Mouse (Mus musculus) bone marrow macrophage, adult 2 months (primary cell): ENCODE results near the gene Shisal2b. TPM values are rescaled to one million over a fixed set of nuclear protein-coding genes. Genes with fewer than 3 reads are reported as not detected.
A peak's percentile ranks its signal among the peaks of the same experiment; 100 is the strongest.
"Not testable (repeated sequence)": the region's sequence is repeated elsewhere in the genome, so short reads cannot be mapped to it uniquely, and the experiment has no call there.

ENCODE experiments used
- H3K27ac ChIP-seq: 2 replicates; pipeline ENCODE4 v1.5.1; 2012; ENCODE audit warnings: low read depth, low read length; ENCODE audit not compliant: insufficient read depth
- H3K4me1 ChIP-seq: 2 replicates; pipeline ENCODE4 v1.6.1; 2012; ENCODE audit warnings: low read length; ENCODE audit not compliant: control insufficient read depth, insufficient read depth
- H3K4me3 ChIP-seq: 2 replicates; pipeline ENCODE4 v1.5.1; 2012; ENCODE audit warnings: mild to moderate bottlenecking, low read length, moderate library complexity; ENCODE audit not compliant: insufficient read depth
- CTCF ChIP-seq: IDR thresholded peaks from 2 replicates; pipeline ENCODE4 v1.5.1; 2012; ENCODE audit warnings: low read depth, mild to moderate bottlenecking, low read length, moderate library complexity
- POLR2A ChIP-seq: IDR thresholded peaks from 2 replicates; pipeline ENCODE4 v1.6.1; 2012; ENCODE audit warnings: mild to moderate bottlenecking, low read depth, low read length, borderline replicate concordance
- polyA plus RNA-seq: library from polyadenylated mRNA; stranded (reverse); fragments of >200 nt; gene quantifications from 2 replicates; pipeline ENCODE4 v1.2.4, GENCODE M21; 2012; ENCODE audit not compliant: missing spikeins, insufficient read depth, insufficient read length

The Shisal2b gene
- polyA plus RNA-seq = not detected in 2 replicates

DNA sequence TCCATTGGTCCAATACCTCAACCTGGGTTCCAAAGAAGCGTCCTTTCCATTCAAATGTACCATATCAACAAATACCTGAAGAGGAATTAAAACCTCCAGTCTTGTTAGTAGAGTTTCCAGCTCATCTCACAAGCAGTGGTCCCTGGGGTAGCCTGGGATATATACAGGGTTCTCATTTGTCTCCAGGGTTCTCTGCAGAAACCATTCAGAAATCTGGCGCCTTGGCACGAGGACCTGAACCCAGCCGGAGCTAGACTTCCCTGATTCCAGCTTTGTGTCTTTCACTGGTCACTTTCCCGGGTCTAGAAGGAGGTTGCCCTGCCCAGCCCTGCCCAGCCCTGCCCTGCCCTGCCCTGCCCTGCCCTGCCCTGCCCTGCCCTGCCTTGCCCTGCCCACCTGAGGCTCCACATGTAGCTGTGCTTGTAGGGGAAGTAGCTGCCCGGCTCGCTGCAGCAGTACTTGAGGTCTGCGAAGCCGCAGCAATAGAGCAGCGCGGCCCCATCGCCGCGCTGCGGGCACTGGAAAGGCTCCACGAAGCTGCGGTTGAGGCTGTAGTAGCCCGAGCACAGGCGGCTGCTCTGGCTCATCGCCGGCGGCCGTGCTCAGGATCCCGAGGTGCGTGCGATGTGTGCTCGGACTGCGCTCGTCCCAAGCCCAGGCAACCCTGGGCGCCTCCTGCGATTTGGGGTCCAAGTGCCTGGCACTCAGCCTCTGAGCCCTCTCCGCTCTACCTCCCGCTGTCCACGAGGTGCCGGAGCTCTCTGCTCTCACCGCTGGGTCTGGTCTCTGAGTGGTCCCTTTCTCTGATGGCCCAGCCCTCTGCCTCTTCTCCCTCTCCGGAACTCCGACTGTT lies at the start of gene Shisal2b:
Gene Shisal2b, minus strand, starts transcription at position 767 of the 853 bp plus-strand sequence.
- Histone ChIP-seq H3K4me3 (peak within 1 kb of the TSS; percentile 66), H3K4me1 (no peaks in the 10 kb centered on the region), H3K27ac (no peak within 1 kb of the TSS)
- TF ChIP-seq POLR2A (no peak), CTCF (no peak)

DNA sequence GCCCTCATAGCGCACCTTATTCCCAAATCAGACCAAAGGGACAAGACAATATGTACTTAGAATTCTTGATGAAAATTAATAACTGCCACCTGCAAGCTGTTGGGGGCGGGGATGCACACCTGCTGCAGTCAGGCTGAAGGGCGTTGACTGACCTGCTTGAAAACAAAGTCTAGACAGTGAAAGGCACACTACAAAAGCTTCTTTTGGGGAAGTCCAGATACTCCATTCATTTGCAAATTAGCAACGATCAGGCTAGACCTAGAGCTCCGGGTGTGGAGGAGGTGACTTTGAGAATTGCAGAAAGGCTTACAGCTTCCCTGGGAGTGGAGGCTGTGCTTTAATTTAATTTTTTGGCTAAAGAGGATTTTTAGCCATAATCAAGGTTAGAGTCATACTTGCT lies 47.9 kb upstream of the Shisal2b start:
- H3K4me1 ChIP-seq = not testable (repeated sequence)

DNA sequence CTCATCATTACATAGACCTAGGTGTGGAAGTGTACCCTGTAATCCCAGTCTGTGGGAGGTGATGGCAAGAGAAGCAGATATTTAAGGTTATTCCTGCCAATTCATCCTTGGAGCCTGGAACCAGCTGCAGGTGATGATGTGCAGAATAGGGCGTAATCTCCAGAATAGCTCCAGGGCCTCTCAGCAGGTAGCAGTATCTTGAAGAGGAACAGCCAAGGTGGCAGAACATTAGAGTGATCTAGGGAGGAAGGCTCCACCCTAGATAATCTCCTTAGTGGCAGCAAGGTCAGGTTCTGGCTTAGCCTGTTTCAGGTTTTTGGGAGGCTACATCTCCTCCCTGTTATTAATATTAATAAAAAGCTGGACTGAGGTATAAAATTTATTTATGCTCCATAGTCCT lies 47.3 kb upstream of the Shisal2b start:
- not testable (repeated sequence) for H3K4me3 ChIP-seq, H3K4me1 ChIP-seq, H3K27ac ChIP-seq

More for the DNA sequence above, 47.9 kb upstream of the Shisal2b start:
- H3K27ac ChIP-seq, H3K4me3 ChIP-seq: not testable (repeated sequence)

DNA sequence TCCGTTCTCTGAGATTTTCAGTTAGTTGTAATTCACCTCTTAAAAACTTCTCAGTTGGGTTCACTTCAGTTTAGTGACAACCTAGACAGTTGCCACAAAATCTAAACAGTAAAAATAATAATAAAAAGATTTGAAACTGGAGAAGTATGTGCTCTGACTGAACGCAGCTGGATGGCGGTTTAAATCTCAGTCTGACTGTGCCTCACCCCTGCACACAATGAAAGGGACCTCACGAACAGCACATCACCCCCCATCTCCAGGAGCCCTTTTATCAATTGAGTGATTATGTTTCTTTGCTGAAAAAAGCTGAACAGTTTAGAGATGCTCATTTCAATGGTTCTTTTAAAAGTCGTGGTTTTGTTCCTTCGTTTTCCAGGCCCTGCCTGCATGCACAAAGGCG lies 45.0 kb upstream of the Shisal2b start:
- TF ChIP-seq CTCF (no peak), POLR2A (no peak)

DNA sequence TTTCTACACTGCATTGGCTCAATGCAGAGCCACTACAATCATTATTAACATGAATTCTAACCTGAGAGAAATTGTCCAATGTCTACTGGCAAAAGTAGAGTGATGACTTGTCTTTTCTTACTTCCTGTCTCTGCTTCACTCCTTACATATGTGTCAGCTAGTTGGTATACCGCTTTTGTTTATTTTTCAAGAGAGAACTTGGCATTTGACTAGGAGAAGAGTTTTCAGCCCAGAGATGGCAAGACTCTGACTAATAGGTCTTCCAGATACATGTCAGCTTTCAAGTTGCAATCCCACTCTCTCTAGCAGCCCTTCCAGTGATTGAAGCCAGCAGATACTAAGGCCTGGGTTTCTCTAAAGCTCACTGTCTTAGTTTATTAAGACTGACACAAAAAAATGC lies 31.1 kb upstream of the Shisal2b start:
- no peak for TF ChIP-seq CTCF
- no peak for TF ChIP-seq POLR2A
- H3K4me3 ChIP-seq = no peak overlapping the region
- H3K4me1 ChIP-seq = no peaks in the 10 kb centered on the region
- H3K27ac ChIP-seq = no peak overlapping the region

More for the DNA sequence above, 45.0 kb upstream of the Shisal2b start:
- Histone ChIP-seq H3K4me1 (no peaks in the 10 kb centered on the region), H3K4me3 (no peak overlapping the region), H3K27ac (no peak overlapping the region)

DNA sequence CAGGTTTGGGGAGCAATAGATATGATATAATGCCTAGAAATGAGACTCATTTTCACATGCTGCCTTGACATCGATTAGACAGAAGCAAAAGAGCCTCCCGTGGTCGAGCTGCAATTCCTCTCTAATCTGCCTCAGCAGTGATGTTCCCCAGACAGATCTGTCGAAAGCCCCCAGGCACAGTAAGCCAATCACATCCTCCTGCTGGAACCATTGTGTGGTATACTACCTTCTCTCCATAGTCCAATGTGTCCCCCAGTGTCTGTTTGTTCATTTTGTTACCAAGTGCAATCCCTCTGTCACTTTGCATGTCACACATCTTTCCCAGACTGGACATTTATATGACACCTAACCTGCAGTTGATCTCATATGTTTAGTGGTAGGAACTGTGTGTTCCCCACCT lies 28.6 kb upstream of the Shisal2b start:
- Histone ChIP-seq H3K4me1 (no peaks in the 10 kb centered on the region), H3K4me3 (no peak overlapping the region), H3K27ac (no peak overlapping the region)
- TF ChIP-seq CTCF = no peak

DNA sequence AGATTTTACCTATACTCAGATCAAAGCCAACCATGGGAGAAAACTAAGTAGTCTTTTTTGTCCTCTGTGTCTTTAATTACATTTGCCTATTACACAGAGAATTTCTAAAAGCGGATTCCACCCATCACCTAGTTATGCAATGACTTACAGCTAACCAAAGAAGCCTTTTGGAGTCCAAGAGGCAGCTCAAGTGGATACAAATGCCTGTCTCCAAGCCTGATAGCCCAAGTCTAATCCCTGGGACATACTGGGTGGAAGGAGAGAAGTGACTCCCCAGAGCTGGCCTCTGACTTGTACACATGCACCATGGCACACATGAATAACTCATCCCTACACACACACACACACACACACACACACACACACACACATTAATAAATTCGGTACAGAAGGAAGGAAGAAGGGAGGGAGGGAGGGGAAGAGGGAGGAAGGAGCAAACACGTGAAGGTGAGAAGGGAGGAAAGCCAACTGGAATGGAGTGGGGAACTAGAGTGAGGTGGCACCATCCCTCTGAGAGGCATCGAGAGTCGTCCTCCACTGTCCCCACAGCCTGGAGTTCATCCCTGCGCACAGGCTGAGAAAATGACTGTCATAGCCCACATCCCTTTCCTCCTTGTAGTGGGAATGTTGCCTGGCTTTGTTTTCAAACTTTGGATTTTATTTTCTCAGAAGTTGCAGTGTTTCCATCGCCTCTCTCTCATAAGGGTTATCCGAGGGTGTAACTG lies 22.8 kb upstream of the Shisal2b start:
- TF ChIP-seq CTCF = no peak
- TF ChIP-seq POLR2A = no peak
- Histone ChIP-seq H3K27ac (no peak overlapping the region), H3K4me3 (no peak overlapping the region), H3K4me1 (no peaks in the 10 kb centered on the region)

DNA sequence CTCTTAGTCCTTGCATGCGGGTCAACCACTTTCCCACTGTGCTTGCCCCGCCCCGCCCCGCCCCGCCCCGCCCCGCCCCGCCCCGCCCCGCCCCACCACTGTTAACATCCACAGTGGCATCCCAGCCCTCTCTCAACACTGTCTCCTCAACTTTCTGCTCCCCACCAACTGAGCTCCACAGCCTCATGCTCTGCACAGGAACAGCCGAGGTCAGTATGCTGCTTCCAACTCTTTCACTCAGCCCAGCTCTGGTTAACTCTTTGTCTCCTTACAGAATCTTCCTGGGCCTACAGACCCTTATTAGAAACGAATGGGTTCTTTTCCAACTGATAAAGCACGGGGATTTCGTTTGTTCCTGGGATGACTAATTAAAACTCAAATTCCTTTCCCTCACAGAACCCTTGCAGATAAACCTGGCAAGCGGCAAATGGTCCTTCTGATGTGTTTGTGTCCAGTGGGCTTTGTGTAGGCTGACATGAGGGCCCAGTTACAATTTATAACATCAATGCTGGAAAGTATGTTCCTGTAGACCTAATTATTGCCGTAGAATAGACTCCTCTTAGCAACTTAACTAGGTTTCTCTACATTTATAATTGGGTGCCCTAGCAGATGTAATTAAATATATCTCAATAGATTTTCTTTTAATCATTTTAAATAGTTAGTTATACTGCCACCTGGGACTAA lies 20.0 kb upstream of the Shisal2b start:
- no peaks in the 10 kb centered on the region for H3K4me1 ChIP-seq
- TF ChIP-seq CTCF (no peak), POLR2A (no peak)
- H3K27ac ChIP-seq = no peak overlapping the region
- no peak overlapping the region for H3K4me3 ChIP-seq

DNA sequence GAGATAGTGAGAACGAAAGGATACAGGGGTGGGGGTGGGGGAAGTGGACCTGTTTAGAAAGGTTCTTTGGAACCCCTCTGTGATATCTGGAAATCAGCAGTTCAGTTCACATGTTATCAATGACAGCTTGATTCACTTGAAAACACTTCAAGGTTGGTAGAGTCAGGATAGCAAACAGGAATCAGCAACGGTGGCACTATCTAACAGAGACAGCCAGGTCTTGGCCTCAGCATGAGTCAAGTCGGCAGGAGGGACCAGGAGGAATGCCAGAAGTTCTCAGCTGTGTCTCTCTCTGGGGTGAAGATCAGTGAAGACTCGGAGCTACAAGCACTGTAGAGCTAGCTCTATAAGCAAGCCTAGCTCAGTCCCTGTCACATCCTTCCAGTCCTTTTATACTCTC lies 14.8 kb upstream of the Shisal2b start:
- no peaks in the 10 kb centered on the region for H3K4me1 ChIP-seq
- H3K4me3 ChIP-seq = no peak overlapping the region
- H3K27ac ChIP-seq = no peak overlapping the region
- TF ChIP-seq POLR2A (no peak), CTCF (no peak)

DNA sequence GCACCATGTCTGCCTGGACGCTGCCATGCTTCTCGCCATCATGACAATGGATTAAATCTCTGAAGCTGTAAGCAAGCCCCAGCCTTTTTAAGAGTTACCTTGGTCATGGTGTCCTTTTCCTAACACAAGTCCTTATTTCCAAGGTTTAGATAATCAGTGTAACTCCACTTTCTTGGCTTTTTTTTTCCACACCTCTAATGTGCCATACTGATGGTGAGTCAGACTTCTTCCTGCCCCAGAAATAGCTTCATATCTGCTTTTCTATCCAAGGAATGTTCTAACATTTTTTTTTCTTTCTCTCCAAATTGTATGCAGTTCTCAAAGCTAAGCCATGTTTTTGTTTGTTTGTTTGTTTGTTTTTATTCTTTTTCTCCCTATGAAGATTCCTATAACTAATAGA lies 6.2 kb upstream of the Shisal2b start:
- Histone ChIP-seq H3K4me1 (no peaks in the 10 kb centered on the region), H3K4me3 (no peak overlapping the region), H3K27ac (no peak overlapping the region)
- TF ChIP-seq CTCF (no peak), POLR2A (no peak)
